Mouse (Mus musculus) CH12.LX (cell line): ENCODE data around the gene Dido1. TPM values are rescaled to one million over a fixed set of nuclear protein-coding genes. Genes with fewer than 3 reads are reported as not detected.

Experiments used
- DNase-seq: peaks from one replicate; pipeline ENCODE4 v3.0.0-alpha.2; 2013; ENCODE audit errors: extremely low read depth
- H3K27ac ChIP-seq: 2 replicates; pipeline ENCODE4 v1.5.1; 2012; ENCODE audit warnings: low read depth, mild to moderate bottlenecking, control low read depth, moderate library complexity; ENCODE audit not compliant: insufficient read depth
- H3K27me3 ChIP-seq: replicated peaks from 2 replicates; pipeline ENCODE3; 2012; ENCODE audit warnings: inconsistent platforms
- H3K36me3 ChIP-seq, 2 experiments: replicated peaks in 1 of 2; 2 replicates each; pipeline versions ENCODE3 to v1.6.1; 2012; ENCODE audit warnings: inconsistent platforms in 1 of 2, low read length in 1 of 2, mild to moderate bottlenecking in 1 of 2, mixed read lengths in 1 of 2, moderate library complexity in 1 of 2; ENCODE audit not compliant: control insufficient read depth in 1 of 2, insufficient read depth in 1 of 2
- H3K4me1 ChIP-seq, 2 experiments: 2 replicates each; pipeline ENCODE4 v1.6.1; 2012; ENCODE audit warnings: inconsistent platforms in 1 of 2, moderate library complexity in 1 of 2; ENCODE audit not compliant: insufficient read depth in 2 of 2, control insufficient read depth in 1 of 2
- H3K4me2 ChIP-seq: 2 replicates; pipeline ENCODE4 v1.6.1; 2012; ENCODE audit warnings: low read depth, mild to moderate bottlenecking, control low read depth; ENCODE audit not compliant: poor library complexity, insufficient read depth, severe bottlenecking
- H3K4me3 ChIP-seq, 3 experiments: fragments of 150-350 bp in 1 of 3; sonication (generic) in 1 of 3; replicated peaks in 1 of 3; 2 replicates each; pipeline versions ENCODE3 to v1.5.1; 2011 to 2012; ENCODE audit warnings: low read depth in 2 of 3, low read length in 2 of 3, mild to moderate bottlenecking in 2 of 3, moderate library complexity in 2 of 3, control low read depth in 1 of 3, improper control_type of control experiment in 1 of 3, inconsistent platforms in 1 of 3, mixed read lengths in 1 of 3; ENCODE audit not compliant: poor library complexity in 1 of 3
- H3K79me2 ChIP-seq: replicated peaks from 2 replicates; pipeline ENCODE4 v1.6.1; 2012; ENCODE audit warnings: mild to moderate bottlenecking, moderate library complexity; ENCODE audit not compliant: control insufficient read depth, poor library complexity, insufficient read depth, severe bottlenecking; ENCODE audit errors: extremely low read depth
- H3K9ac ChIP-seq: 2 replicates; pipeline ENCODE4 v1.6.1; 2012; ENCODE audit warnings: low read depth, mild to moderate bottlenecking, control low read depth, moderate library complexity; ENCODE audit not compliant: insufficient read depth
- H3K9me3 ChIP-seq: replicated peaks from 2 replicates; pipeline ENCODE3; 2012; ENCODE audit warnings: low read length, inconsistent platforms, mixed read lengths
- CTCF ChIP-seq, 2 experiments: IDR thresholded peaks in 1 of 2; conservative IDR thresholded peaks in 1 of 2; 2 replicates each; pipeline ENCODE4 v1.5.1; 2011 to 2012; ENCODE audit warnings: low read depth in 2 of 2, low read length in 2 of 2, improper control_type of control experiment in 1 of 2, inconsistent platforms in 1 of 2, mild to moderate bottlenecking in 1 of 2, moderate library complexity in 1 of 2
- ELF1 ChIP-seq: IDR thresholded peaks from 2 replicates; pipeline ENCODE4 v1.6.1; 2014; ENCODE audit warnings: low read depth, mild to moderate bottlenecking, inconsistent platforms, low read length, improper control_type of control experiment
- KAT2A ChIP-seq: IDR thresholded peaks from 2 replicates; pipeline ENCODE4 v1.6.1; 2012; ENCODE audit warnings: low read length, improper control_type of control experiment, inconsistent platforms; ENCODE audit not compliant: insufficient replicate concordance
- MAFK ChIP-seq: IDR thresholded peaks from 2 replicates; pipeline ENCODE4 v1.6.1; 2011; ENCODE audit warnings: low read length, improper control_type of control experiment; ENCODE audit not compliant: insufficient replicate concordance
- MAX ChIP-seq: IDR thresholded peaks from 2 replicates; pipeline ENCODE4 v1.6.1; 2011; ENCODE audit warnings: low read length, improper control_type of control experiment
- MYC ChIP-seq: IDR thresholded peaks from 2 replicates; pipeline ENCODE4 v1.6.1; 2011; ENCODE audit warnings: low read depth, mild to moderate bottlenecking, improper control_type of control experiment, low read length
- NRF1 ChIP-seq: IDR thresholded peaks from 2 replicates; pipeline ENCODE4 v1.6.1; 2014; ENCODE audit warnings: low read depth, mild to moderate bottlenecking, inconsistent platforms, low read length, improper control_type of control experiment, moderate library complexity
- RAD21 ChIP-seq: IDR thresholded peaks from 2 replicates; pipeline ENCODE4 v1.6.1; 2011; ENCODE audit warnings: low read depth, mild to moderate bottlenecking, low read length, improper control_type of control experiment, moderate library complexity
- SMC3 ChIP-seq: IDR thresholded peaks from 2 replicates; pipeline ENCODE4 v1.6.1; 2011; ENCODE audit warnings: low read depth, low read length, improper control_type of control experiment
- TCF12 ChIP-seq: IDR thresholded peaks from 2 replicates; pipeline ENCODE4 v1.6.1; 2014; ENCODE audit warnings: low read depth, mild to moderate bottlenecking, inconsistent platforms, low read length, improper control_type of control experiment
- USF1 ChIP-seq: IDR thresholded peaks from 2 replicates; pipeline ENCODE4 v1.6.1; 2014; ENCODE audit warnings: low read depth, mild to moderate bottlenecking, inconsistent platforms, low read length, improper control_type of control experiment
- USF2 ChIP-seq: conservative IDR thresholded peaks from 2 replicates; pipeline ENCODE4 v1.6.1; 2011; ENCODE audit warnings: low read depth, low read length, improper control_type of control experiment
- dilution Hi-C: fragments of 300-500 bp; cut with MboI; formaldehyde crosslinking; loops from 2 replicates; pipeline ENCODE4 v1.14.3; 2020; ENCODE audit warnings: low sequenced_read_pairs; ENCODE audit not compliant: extremely low pct_unique_long_range_greater_than_20kb, extremely low pct_ligation_motif_present
- in situ Hi-C: fragments of 300-500 bp; cut with MboI; formaldehyde crosslinking; loops from 3 replicates; pipeline ENCODE4 v1.14.3; 2019; ENCODE audit warnings: low sequenced_read_pairs, low pct_ligation_motif_present, low pct_unique_long_range_greater_than_20kb, mixed read lengths
- polyA plus RNA-seq: library from polyadenylated mRNA; unstranded; fragments of >175 nt; gene quantifications from 2 replicates; pipeline ENCODE4 v1.2.1, GENCODE M21; 2012; ENCODE audit warnings: low read depth; ENCODE audit not compliant: insufficient read length
- total RNA-seq, 2 experiments: library from RNA; depleted of rRNA; stranded (reverse); fragments of 300-350 nt in 1 of 2; fragments of >200 nt in 1 of 2; gene quantifications; 2 replicates each; pipeline ENCODE4 v1.2.3; 2012 to 2014

The Dido1 gene
- total and polyA plus RNA-seq, 3 experiments: 16.4 to 25.0 (median 24.9) TPM

GRCm38 (mm10) chr2:180659353-180660150 lies 50.2 kb downstream of the Dido1 start:
- H3K9me3 ChIP-seq: no peaks in the 10 kb centered on the region

GRCm38 (mm10) chr2:180658381-180658780 lies 51.4 kb downstream of the Dido1 start:
- no peak overlapping the region for H3K27ac ChIP-seq
- peaks cover 23 to 44% of the 10 kb centered on the region in 2 experiments for H3K36me3 ChIP-seq
- H3K9ac ChIP-seq: no peak overlapping the region
- H3K27me3 ChIP-seq: no peaks in the 10 kb centered on the region
- H3K4me2 ChIP-seq: no peak overlapping the region
- no peaks in the 10 kb centered on the region for H3K79me2 ChIP-seq
- in situ Hi-C loops: no loop called here
- peaks cover 0 to 3% of the 10 kb centered on the region in 2 experiments; a peak in 1 of 4 replicates for H3K4me1 ChIP-seq
- TF ChIP-seq KAT2A: no peak
- no peak for TF ChIP-seq ELF1
- no peak for TF ChIP-seq MAFK
- no peak for TF ChIP-seq USF1
- TF ChIP-seq, all 38 proteins: peak for 0
- dilution Hi-C loops: no loop called here
- no peak for DNase-seq
- Histone ChIP-seq H3K9me3 (no peaks in the 10 kb centered on the region), H3K4me3 (no peak overlapping the region)

More at GRCm38 (mm10) chr2:180659353-180660150, 50.2 kb downstream of the Dido1 start:
- dilution Hi-C loops: no loop called here
- peaks cover 0 to 3% of the 10 kb centered on the region in 2 experiments; a peak in 1 of 4 replicates for H3K4me1 ChIP-seq
- no peaks in the 10 kb centered on the region for H3K27me3 ChIP-seq
- no peak overlapping the region for H3K27ac ChIP-seq
- DNase-seq: no peak
- no peak overlapping the region for H3K4me2 ChIP-seq
- H3K79me2 ChIP-seq: no peaks in the 10 kb centered on the region
- in situ Hi-C loops: no loop called here
- H3K36me3 ChIP-seq: peaks cover 27 to 50% of the 10 kb centered on the region in 2 experiments
- no peak overlapping the region for H3K4me3 ChIP-seq
- no peak for TF ChIP-seq USF2
- H3K9ac ChIP-seq: no peak overlapping the region

GRCm38 (mm10) chr2:180657394-180658013 lies 52.3 kb downstream of the Dido1 start:
- Histone ChIP-seq H3K9me3 (no peaks in the 10 kb centered on the region), H3K36me3 (peaks cover 23 to 40% of the 10 kb centered on the region in 2 experiments), H3K9ac (no peak overlapping the region), H3K4me2 (no peak overlapping the region), H3K4me1 (peaks cover 0 to 3% of the 10 kb centered on the region in 2 experiments; a peak in 1 of 4 replicates)
- dilution Hi-C loops: no loop called here
- TF ChIP-seq MAX (peak; percentile 77), MYC (peak; percentile 92), SMC3 (peak; percentile 66), USF1 (no peak), ELF1 (no peak), CTCF (conservative IDR thresholded peaks at IDR 0.05 in 1 of 2, IDR thresholded peaks at IDR 0.05 in 1 of 2; ENCODE audit: low read depth in 2 of 2, low read length in 2 of 2) (peak; percentile 84 to 85), RAD21 (peak; percentile 56), TCF12 (no peak), NRF1 (no peak)
- TF ChIP-seq, all 38 proteins: peak for 5
- in situ Hi-C loops: no loop called here
- Histone ChIP-seq H3K4me3 (no peak overlapping the region), H3K27me3 (no peaks in the 10 kb centered on the region), H3K27ac (no peak overlapping the region), H3K79me2 (no peaks in the 10 kb centered on the region)
- peak; percentile 82 for DNase-seq
